Mouse (Mus musculus): Measurements from ENCODE around the gene 5730522E02Rik. TPM values are rescaled to one million over a fixed set of nuclear protein-coding genes. Genes with fewer than 3 reads are reported as not detected.

5730522E02Rik gene
- total RNA-seq, 4 experiments from 2014 or later: 0.48 to 0.62 (median 0.49) TPM; not detected in 1

DNA sequence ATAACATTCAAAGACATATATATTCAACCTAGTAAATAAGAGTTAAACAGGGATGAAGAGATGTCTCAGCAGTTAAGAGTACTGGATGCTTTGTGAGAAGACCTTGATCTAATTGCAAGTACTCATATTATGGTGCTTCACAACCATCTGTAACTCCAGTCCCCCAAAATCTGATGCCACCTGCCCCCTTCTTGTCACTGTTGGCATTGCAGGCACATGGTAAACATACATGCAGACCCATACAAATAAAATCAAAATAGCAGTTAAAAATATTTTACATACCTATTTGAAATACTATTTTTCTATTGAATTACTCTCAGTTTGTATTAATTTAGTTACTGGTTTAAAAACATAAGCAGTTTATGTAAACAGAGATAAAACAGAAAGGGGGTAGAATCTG lies 84.6 kb downstream of the 5730522E02Rik start:
- DNase-seq: no peak

DNA sequence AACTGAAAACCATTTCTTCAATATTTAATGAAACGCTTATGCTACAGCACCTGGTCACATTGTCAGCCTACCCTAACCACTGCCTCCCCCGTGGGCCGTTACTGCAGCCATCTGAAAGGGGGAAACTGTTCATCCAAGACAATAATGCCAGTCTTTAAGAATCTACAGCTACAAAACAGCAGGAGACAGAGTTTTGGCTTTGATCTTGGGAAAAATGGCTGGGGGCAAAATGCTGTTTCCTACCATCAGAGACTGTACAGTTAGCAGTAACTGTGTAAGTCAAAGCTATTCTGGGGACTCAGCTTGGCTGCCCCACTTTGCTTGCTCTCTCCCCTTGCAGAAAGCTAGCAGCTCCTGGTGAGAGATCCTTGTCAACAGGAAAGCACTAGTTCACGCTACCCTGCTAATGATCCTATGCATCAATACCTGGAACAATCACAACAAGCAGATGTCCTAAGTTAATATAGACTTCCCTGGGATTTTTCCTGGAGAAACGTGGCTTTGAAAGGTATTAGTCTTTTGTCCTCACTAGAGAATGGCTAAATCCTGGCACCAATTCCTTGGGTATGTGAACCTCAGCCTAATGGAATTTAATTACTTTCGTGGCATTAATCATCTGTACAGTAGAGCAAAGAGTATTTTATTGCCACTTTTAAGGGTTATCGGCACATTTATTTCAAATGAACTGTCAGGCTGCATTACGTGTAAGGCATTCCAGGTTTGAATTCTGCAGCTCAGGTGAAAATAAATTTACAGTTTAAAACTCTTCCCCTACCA lies 89.6 kb downstream of the 5730522E02Rik start:
- no peak for DNase-seq

DNA sequence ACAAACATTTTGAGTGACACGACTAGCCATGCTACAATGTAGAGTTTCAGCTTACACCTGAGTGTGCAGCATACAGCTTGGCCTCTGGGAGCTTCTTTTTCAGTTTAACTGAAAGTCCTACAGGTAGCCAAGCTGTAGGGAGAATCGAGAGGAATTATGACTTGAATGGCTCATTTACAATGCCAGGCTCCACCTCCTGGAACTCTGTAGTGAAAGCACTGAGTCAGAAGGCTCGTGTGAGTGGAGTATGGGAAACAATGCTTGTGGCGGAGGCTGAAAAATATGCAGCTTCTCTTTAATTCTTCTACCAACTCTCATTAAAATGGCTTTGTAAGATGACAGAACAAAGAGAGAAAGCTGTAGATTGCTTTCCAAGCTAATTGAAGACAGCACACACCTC lies 92.9 kb downstream of the 5730522E02Rik start:
- DNase-seq: no peak

DNA sequence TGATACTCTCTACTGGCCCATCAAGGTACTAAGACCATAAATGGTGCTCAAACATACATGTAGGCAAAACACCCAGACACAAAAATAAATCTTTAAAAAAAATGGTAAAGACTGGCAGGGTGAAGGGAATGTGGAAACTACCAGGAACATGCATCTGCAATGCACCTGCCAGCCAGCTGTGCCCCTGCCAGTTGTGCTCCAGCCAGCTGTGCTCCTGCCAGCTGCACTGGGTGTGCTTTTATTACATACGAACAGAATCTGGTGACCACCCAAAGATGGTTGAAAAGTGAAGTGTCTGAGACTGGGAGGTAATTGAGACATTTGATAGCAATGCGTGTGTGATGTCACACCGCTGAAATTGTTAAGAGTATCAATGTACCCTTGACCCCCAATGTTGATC lies 98.4 kb downstream of the 5730522E02Rik start:
- DNase-seq: peak; percentile 1

DNA sequence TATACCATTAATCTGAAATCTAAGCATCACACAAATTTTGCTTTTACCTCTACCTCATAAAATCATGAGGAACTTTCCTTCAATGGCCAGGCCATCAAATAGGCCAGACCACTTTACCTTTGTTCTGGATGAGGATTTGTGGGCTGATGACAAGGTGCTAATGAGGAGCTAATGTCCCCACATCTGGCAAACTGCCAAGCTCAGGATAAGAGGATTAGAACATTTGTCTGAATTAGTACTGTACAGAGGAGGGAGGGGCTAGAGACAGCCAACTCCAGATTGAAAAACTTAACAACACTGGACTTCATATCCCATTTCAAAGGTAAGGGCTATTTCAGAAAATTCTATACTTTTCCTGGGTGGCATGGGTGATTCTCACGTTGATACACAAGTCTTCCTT lies 101.9 kb downstream of the 5730522E02Rik start:
- DNase-seq: no peak

DNA sequence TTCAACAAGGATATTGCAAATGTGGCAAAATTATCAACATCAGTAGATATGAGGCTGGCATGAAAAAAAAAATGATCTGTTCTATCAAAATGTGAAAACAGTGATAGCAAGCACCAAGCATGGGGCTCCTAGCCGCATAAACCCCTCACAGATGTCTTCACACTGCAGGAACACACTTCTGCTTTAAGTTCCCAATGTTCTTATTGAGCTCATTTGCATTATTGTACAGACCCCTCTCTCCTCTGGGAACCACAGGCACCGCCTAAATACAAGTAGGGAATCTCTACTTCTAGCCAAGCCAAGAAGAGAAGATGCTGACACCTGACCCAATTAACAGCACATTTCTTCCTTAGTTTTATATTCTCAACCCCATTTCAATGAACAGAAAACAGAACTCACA lies 105.9 kb downstream of the 5730522E02Rik start:
- no peak for DNase-seq

DNA sequence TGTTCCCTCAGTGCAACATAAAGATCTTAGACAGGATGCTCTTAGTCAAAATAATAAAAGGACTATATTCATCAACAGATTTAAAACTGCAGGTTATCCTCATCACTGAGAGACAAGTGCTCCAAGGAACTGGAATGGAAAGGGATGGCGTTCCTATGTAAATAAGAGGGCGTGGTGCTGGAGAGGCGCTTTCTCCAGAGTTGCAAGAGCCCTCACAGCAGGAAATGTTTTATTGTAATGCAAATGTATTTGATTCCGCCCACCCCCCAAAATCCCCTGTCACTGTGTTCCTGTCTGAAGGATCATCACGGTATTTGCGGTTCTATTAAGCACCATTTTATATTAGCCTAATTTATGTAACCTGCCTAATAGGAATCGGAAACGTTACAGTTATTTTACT lies 106.9 kb downstream of the 5730522E02Rik start:
- no peak for DNase-seq

DNA sequence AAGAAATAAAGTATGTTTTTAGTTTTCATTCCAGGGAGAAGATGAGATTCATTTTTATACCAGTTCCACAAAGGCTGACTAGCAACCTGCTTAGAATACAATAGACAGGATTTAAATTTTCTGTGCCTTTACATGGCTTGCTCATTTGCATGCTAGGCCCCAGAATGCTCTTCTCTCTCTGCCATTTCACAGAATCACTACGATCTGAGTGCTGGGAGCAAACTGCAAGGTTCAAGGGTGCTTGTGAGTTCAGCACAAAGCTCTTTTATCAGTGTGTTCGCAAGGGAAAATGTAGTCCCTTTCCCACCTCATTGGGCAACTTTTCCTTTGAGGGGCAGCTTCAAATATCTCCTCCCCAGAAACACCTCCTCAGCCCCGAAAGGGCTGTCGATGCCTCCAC lies 107.7 kb downstream of the 5730522E02Rik start:
- DNase-seq: no peak

DNA sequence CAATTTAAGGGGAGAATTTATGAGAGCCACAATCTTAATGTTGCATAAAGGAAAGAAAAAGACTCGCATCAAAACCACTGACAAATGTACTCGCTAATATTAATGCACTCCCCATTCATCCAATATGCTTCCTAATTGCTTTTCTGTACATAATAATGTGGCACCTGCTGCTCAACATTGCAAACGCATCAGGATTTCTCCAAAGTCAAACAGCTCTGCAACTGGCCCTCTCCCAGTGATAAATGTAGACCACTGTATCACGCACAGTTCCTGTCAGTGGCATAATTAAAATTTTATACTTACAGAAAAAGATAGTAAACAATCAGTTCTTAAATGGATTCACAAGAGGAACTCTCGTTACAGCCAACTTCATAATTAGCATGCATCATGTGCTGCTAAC lies 110.5 kb downstream of the 5730522E02Rik start:
- DNase-seq: no peak

DNA sequence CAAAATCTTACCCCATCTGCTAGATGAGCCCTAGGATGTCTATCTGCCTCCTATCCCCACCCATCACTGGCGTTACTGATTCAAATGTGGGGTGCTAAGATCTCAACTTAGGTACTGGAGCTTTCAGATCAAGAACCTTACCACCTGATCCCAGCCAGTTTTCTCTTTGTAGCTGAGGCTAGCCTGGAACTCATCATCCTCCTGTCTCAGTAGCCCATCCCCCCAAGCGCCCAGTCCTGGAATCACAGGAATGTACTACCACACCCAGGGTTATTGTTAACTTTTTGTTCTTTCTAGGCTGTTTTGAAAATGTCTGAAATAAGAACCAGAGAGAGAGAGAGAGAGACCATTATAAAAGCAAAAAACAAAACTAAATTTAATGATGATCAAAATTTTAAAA lies 111.6 kb downstream of the 5730522E02Rik start:
- no peak for DNase-seq

DNA sequence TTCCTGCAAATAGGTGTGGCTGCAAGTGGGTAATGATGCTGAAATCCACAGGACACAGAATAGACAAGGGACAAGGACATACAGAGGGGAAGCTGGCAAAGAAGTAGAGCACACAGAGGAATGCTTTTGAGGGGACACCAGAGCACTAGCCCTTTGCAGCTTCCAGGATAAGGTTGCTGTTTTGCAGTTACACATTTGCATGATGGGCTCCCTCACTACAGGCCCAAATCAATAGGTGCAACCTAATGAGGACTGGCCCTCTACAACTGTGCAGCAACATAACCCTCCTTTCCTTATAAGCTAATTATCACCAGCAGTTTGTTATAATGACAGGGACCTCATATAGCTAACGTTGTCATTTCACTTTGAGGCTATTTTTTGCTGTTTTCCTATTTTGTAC lies 114.5 kb downstream of the 5730522E02Rik start:
- DNase-seq: no peak

DNA sequence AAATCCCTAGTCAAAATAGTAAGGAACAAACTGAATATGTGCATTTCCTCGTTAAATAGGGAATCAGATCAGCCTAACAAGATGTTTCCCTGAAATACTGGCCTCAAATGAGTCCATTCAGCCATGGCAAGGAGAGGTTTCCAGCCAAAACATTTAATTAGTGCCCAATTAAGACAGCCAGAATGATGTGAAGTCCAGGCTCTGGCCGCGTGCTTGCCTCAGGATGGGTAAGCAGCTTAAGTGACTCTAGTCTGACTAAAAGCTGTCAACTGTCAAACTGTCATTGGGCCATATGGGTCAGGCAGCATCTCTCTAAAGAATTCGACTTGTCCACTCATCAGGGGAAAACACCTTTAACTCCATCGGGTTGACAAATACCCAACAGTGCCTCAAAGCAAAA lies 121.6 kb downstream of the 5730522E02Rik start:
- DNase-seq: no peak

DNA sequence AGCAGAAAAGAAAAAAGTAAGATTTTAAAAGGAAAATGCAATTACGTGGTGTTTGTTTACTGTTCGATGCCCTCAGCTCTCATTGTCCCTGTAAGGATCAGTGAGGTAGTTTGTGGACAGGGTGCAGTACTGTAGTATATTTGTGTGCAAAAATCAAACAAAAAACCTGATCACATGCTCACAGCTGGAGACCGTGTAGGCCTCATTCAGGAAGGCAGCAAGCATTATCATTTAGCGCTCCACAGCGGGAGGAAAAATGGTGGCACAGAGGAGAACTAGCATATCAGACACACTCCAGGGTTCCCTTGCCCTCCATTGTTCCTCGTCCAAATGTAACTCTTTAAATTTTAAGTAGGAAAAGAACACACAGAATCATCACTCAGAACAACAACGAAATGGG lies 123.9 kb downstream of the 5730522E02Rik start:
- DNase-seq: no peak

DNA sequence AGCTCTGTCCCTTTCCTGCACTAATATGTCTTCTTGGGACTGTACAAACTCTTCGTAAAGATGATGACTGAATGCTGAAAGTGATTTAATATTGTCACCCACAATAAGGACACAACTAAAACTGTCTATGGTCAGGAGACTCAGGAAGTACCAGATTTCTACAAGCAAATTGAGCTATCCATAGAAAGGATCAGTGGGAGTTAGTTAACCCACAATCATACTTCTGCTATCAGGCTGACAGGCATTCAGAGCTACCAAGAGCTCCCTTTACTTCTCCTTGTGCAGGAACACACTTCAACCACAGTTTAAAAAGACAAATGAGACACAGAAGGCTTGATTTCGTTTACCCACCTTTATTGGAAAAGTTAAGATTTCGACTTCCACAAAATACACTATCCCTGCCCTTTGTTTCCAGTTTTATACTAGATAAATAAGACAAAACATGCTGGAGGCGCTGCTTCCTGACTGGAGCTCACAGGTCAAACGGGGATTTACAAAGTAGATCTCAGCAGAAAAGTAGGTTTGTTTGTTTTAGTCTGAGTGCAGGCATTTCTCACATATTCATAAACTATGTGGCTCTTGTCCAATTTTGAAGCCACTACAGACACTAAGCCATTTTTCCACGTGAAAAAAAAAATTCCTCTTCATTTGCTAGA lies 125.1 kb downstream of the 5730522E02Rik start:
- DNase-seq: no peak

DNA sequence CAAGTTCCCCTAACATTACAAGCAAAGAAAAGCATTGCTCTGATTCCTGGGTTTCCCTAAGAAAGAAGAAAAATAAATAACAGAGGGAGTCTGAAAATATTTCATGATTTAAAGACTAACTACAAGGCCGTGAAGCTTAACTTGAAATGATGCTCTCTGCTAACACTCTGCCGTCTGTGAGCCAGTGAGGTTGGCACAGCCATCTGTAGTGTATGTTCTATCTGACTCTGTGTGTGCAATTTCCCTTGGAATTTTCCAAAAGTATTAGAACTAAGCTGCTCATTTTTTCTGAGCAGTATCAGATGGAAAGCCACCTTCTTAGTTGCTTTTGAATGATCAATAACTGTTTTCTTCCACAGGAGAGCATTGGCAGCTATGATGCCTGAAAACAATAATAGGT lies 134.2 kb downstream of the 5730522E02Rik start:
- DNase-seq: no peak

DNA sequence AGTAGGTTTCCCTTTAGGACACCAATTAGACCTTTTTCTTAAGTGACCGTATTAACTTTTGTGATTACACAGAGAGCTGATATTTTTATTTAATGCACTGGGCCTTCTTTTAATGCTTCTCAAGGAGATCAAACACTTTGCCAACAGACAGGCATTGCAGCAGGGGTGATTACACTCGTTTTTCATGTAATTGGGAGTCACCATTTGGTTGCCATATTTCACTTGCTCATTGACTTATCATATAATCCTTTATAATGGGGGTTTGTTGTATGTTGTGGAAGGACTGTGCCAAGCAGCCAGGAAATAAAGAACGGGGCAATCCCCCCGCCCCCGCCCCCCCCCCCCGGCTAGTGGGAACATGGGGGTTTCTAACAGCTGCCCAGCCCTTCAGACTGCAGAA lies 135.0 kb downstream of the 5730522E02Rik start:
- DNase-seq: no peak

DNA sequence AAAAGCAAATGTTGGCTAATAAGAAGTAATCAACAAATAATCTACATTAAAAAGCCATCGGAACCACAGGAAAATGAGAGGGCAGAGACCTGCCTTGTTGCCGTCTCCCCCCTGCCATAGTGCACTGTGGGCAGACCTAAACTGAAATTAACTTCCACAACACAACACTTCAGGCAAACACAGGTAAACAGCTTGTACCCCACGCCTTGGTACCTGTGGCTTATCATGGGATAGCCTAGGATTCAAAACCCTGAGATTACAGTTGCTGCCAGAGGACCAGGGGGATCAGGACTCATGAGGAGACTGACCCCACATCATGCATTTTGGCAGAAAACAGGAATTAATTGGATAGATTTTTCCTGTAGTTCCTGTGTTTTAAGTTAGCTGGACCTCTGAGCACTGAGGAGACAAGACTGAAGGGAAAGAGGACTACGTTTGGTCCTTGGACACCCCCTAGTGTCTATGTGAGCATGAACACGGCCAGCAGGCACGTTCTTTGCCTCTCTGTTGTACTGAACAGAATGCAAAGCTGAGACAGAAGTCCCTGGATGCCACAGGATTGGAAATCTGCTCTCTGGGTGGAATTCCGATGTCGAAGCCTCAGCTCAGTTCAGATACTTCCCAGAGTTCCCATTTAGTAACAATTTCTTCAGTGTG lies 136.8 kb downstream of the 5730522E02Rik start:
- peak; percentile 4 for DNase-seq

DNA sequence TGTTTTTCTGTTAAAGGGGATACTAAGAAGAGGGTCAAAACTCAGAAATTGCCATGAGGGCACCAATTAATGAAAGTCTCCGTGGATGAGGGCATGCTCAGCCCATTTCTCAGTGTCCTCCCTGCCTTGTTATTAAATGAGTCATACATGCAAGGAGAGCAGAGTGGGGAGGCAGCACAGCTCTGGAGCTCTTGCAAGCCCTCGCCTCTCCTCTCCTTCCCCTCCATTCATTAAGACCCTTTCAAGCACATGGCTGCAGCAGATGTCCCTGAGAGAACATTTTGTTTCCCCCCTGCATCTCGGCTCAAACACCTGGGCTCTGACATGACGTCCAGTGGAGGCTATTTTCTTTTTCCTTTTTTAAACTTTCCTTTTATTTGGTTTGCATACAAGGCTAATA lies 138.5 kb downstream of the 5730522E02Rik start:
- DNase-seq: no peak

DNA sequence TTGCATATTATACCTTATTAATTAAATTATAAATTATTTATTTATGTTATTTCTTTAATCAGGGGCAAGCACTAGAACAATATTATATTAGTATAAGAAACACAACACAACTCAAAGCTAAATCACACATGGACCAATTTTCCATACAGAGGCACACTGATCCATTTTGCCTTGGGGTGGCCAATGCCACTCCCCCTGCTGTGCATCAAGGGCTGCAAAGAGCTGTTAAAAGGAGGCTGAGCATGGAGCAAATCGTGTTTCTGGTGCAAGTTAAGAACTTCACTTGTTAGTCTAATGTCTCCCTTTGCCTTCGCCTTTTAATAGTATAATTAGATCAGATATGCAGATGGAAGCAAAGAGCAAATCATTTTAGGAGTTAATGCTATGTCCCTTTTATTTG lies 147.3 kb downstream of the 5730522E02Rik start:
- DNase-seq: no peak

DNA sequence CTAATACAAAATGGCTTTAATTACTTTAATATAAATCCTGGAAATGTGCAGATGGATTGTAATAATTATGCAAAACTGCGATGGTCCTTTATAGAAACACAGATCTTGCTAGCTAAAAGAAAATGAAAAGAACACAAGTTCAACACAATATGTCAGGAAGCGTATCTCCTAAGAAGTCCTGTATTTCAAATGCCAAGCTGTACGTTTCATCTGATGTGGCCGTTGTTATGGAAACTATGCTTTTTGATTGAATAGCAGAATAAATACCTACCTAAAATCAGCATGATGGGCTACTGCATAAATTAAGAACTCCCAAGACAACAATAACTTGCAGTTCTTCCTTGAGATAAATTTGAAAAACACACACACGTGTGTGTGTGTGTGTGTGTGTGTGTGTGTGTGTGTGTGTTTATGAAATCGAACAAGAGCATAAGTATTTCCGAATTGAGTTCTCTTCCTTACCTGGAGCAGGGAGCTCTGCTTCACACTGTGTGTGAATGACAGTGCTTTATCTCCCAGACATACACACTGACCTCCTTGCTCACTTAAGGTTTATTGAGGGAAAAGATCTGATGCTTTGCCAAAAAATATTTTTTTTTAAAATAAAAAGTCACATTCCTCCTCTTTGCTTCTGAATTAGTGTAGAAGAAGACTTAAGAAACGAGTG lies 149.0 kb downstream of the 5730522E02Rik start:
- DNase-seq: no peak

DNA sequence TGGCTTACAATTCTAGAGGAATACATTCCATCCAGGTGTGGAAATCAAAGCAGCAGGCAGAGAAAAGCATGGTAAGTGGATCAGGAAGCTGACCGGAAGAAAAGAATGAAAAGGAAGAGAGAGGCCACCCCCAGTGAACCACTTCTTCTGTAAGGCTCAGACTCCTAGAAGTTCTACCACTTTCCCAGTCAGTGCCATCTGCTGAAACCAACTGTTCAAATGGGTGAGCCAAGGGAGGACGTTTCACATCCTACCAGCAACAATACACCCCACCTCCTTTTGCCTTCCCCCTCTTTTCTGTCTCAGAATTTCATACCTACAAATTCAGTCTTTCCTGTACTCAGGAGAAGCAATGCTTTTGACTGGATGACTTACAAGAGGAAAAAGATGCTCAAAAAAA lies 197.0 kb downstream of the 5730522E02Rik start:
- DNase-seq: no peak

DNA sequence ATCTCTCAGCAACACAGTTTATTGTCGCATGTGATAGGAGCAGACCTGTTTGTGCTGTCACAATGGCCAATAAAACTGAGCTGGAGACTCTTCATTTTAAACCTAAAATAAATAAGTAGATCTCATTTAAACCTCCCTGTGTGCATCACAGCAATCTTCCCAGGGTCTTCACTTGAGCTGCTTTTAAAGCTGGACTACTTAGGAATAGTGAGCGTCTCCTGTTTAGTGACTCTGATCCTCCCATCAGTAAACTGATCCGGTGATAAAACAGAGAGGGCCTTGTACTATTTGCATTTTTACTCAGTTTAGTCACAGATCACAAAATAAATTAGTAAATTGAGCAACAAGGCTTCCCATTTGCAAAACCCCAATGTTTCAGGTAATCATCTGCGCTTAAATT lies 206.5 kb downstream of the 5730522E02Rik start:
- DNase-seq: no peak

DNA sequence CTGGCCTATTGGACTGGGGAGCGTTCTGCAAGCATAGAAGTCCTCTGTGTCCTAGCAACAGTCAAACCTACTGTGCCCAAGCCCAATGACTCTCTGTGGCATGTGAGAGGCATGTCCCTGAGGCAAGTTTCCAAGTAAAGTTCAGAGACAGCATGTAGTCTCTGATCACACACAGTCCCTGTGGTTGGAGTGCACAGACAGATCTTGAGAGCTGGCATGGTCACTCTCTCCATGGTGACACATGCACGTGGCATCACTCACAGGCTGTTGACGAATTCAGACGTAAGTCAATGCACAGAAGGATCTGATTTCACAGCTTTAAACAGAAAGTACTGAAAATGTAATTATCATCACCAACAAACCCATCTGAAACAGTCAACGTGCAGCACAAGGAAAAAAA lies 210.8 kb downstream of the 5730522E02Rik start:
- no peak for DNase-seq

Data from adrenal gland, adult 8-10 months (tissue).